Mouse (Mus musculus): ENCODE measurements around the gene Strn3. TPM values are rescaled to one million over a fixed set of nuclear protein-coding genes. Genes with fewer than 3 reads are reported as not detected.

The Strn3 gene
- total and polyA plus RNA-seq, 3 experiments: 19.0 to 46.3 (median 29.4) TPM

DNA sequence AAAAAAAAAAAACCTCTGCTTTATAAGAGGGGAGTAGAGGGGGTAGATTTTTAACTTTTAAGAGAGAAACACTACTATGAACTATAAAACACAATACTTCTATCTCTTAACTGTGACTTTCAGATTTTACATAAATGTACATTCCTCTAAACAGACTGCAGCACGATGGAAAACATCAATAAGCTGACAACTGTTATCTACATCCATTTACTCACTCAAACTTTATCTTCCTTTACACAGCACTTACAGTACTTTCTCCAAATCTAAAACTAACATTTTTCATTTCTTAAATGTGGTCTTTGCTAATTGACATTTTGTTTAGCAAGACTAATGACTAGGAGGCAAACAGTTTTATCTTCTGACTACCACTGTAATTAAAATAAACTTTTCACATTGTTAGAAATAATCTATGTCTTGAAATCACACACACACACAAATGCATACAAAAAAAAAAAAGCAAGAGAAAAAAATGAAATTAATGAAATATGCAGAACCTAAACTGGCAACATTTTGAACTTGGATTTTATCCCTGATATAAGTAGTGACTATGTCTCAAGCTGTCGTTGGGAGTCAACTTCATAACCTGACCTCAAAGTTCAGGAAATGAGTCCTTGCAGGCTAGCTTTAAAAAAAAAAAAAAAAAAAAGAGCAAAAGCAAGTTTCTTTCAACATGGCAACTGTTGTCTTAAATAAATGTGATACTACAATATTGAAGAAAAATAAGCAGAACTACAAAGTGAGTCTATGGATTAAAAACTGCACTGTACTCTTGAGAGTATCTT, 54.8 kb downstream of the Strn3 start:
- Histone ChIP-seq H3K4me3 (ENCODE audit: control insufficient read depth in 1 of 2, insufficient read depth in 1 of 2, low read depth in 2 of 2, low read length in 2 of 2) (no peak overlapping the region), H3K9me3 (replicated peaks; ENCODE audit: insufficient read depth, low read length) (no peaks in the 10 kb centered on the region), H3K36me3 (ENCODE audit: control insufficient read depth in 1 of 2, insufficient read depth in 2 of 2, low read length in 2 of 2) (peaks cover 4 to 16% of the 10 kb centered on the region in 2 experiments), H3K79me2 (ENCODE audit: control insufficient read depth, insufficient read depth, low read length, poor library complexity) (no peaks in the 10 kb centered on the region), H3K27me3 (ENCODE audit: control insufficient read depth in 1 of 2, insufficient read depth in 2 of 2, low read length in 2 of 2) (no peaks in the 10 kb centered on the region), H3K4me1 (ENCODE audit: control insufficient read depth in 1 of 2, insufficient read depth in 2 of 2, low read length in 2 of 2) (peaks cover 9 to 10% of the 10 kb centered on the region in 2 experiments), H3K9ac (ENCODE audit: control insufficient read depth, low read depth, low read length, poor library complexity, severe bottlenecking) (no peak overlapping the region), H3K27ac (ENCODE audit: control insufficient read depth, low read depth, low read length) (no peak overlapping the region)
- 0 out of 2 replicates have a peak, but pooled peaks have one; percentile 14 for TF ChIP-seq TCF12 (IDR thresholded peaks at IDR 0.05; ENCODE audit: low read depth, low read length)
- TF ChIP-seq GATA1 (IDR thresholded peaks at IDR 0.05; ENCODE audit: low read depth, low read length): 0 out of 2 replicates have a peak, but pooled peaks have one; percentile 32
- TF ChIP-seq ZNF384 (IDR thresholded peaks at IDR 0.05; ENCODE audit: low read depth, low read length): peak; percentile 58
- TF ChIP-seq TAL1 (IDR thresholded peaks at IDR 0.05; ENCODE audit: low read length): no peak
- no peak for TF ChIP-seq MAX (IDR thresholded peaks at IDR 0.05; ENCODE audit: low read length)
- TF ChIP-seq EP300 (IDR thresholded peaks at IDR 0.05; ENCODE audit: low read depth in 1 of 2, low read length in 2 of 2): peak; percentile 22 to 32; a peak in 2 of 4 replicates
- TF ChIP-seq MEF2A (IDR thresholded peaks at IDR 0.05; ENCODE audit: extremely low read depth, insufficient replicate concordance, low read depth, low read length, poor library complexity, severe bottlenecking): no peak
- peak; percentile 19 for DNase-seq (ENCODE audit: low read depth, low spot score)

GRCm38 (mm10) chr12:51636260-51636659, 55.4 kb downstream of the Strn3 start:
- DNase-seq (ENCODE audit: low read depth, low spot score): no peak
- Histone ChIP-seq H3K9me3 (replicated peaks; ENCODE audit: insufficient read depth, low read length) (no peaks in the 10 kb centered on the region), H3K36me3 (ENCODE audit: control insufficient read depth in 1 of 2, insufficient read depth in 2 of 2, low read length in 2 of 2) (peaks cover 3 to 10% of the 10 kb centered on the region in 2 experiments), H3K9ac (ENCODE audit: control insufficient read depth, low read depth, low read length, poor library complexity, severe bottlenecking) (no peak overlapping the region), H3K79me2 (ENCODE audit: control insufficient read depth, insufficient read depth, low read length, poor library complexity) (no peaks in the 10 kb centered on the region), H3K27ac (ENCODE audit: control insufficient read depth, low read depth, low read length) (no peak overlapping the region), H3K27me3 (ENCODE audit: control insufficient read depth in 1 of 2, insufficient read depth in 2 of 2, low read length in 2 of 2) (no peaks in the 10 kb centered on the region), H3K4me3 (ENCODE audit: control insufficient read depth in 1 of 2, insufficient read depth in 1 of 2, low read depth in 2 of 2, low read length in 2 of 2) (no peak overlapping the region), H3K4me1 (ENCODE audit: control insufficient read depth in 1 of 2, insufficient read depth in 2 of 2, low read length in 2 of 2) (peaks cover 5 to 6% of the 10 kb centered on the region in 2 experiments; a peak in 3 of 4 replicates)
- TF ChIP-seq POLR2AphosphoS2 (IDR thresholded peaks at IDR 0.05; ENCODE audit: low read length) (no peak), ZNF384 (IDR thresholded peaks at IDR 0.05; ENCODE audit: low read depth, low read length) (0 out of 2 replicates have a peak, but pooled peaks have one; percentile 42), TCF12 (IDR thresholded peaks at IDR 0.05; ENCODE audit: low read depth, low read length) (no peak)

- no peak for DNase-seq (ENCODE audit: low read depth, low spot score)
- H3K79me2 ChIP-seq (ENCODE audit: control insufficient read depth, insufficient read depth, low read length, poor library complexity): no peaks in the 10 kb centered on the region
- H3K4me1 ChIP-seq (ENCODE audit: control insufficient read depth in 1 of 2, insufficient read depth in 2 of 2, low read length in 2 of 2): peaks cover 5 to 6% of the 10 kb centered on the region in 2 experiments; a peak in 3 of 4 replicates
- H3K9ac ChIP-seq (ENCODE audit: control insufficient read depth, low read depth, low read length, poor library complexity, severe bottlenecking): no peak overlapping the region
- no peaks in the 10 kb centered on the region for H3K9me3 ChIP-seq (replicated peaks; ENCODE audit: insufficient read depth, low read length)
- TF ChIP-seq SMC3 (IDR thresholded peaks at IDR 0.05; ENCODE audit: low read depth, low read length) (no peak), POLR2A (IDR thresholded peaks at IDR 0.05; ENCODE audit: control insufficient read depth in 1 of 2, insufficient read depth in 1 of 2, low read depth in 1 of 2, low read length in 2 of 2, poor library complexity in 1 of 2) (no peak), TCF12 (IDR thresholded peaks at IDR 0.05; ENCODE audit: low read depth, low read length) (no peak), RAD21 (IDR thresholded peaks at IDR 0.05; ENCODE audit: low read depth, low read length) (no peak), ZC3H11A (IDR thresholded peaks at IDR 0.05; ENCODE audit: low read depth, low read length) (no peak), CTCF (IDR thresholded peaks at IDR 0.05 in 2 of 3, conservative IDR thresholded peaks at IDR 0.05 in 1 of 3; ENCODE audit: control insufficient read depth in 1 of 3, insufficient read depth in 1 of 3, low read depth in 2 of 3, low read length in 3 of 3, poor library complexity in 1 of 3, severe bottlenecking in 1 of 3) (no peak), KAT2A (conservative IDR thresholded peaks at IDR 0.05; ENCODE audit: low read depth, low read length) (no peak), POLR2AphosphoS5 (IDR thresholded peaks at IDR 0.05; ENCODE audit: borderline replicate concordance, low read depth, low read length) (no peak), NRF1 (IDR thresholded peaks at IDR 0.05; ENCODE audit: insufficient read depth, low read depth, low read length, poor library complexity, severe bottlenecking) (no peak), EP300 (IDR thresholded peaks at IDR 0.05; ENCODE audit: low read depth in 1 of 2, low read length in 2 of 2) (no peak), SIN3A (IDR thresholded peaks at IDR 0.05; ENCODE audit: low read length) (no peak), USF1 (IDR thresholded peaks at IDR 0.05; ENCODE audit: low read depth, low read length) (no peak), ELF1 (IDR thresholded peaks at IDR 0.05; ENCODE audit: low read depth, low read length) (no peak), CHD2 (IDR thresholded peaks at IDR 0.05; ENCODE audit: low read length) (no peak), E2F4 (IDR thresholded peaks at IDR 0.05; ENCODE audit: borderline replicate concordance, low read depth, low read length) (no peak), ZMIZ1 (IDR thresholded peaks at IDR 0.05; ENCODE audit: low read depth, low read length) (no peak), ETS1 (IDR thresholded peaks at IDR 0.05; ENCODE audit: low read depth, low read length) (no peak), MEF2A (IDR thresholded peaks at IDR 0.05; ENCODE audit: extremely low read depth, insufficient replicate concordance, low read depth, low read length, poor library complexity, severe bottlenecking) (no peak)
- H3K4me3 ChIP-seq (ENCODE audit: control insufficient read depth in 1 of 2, insufficient read depth in 1 of 2, low read depth in 2 of 2, low read length in 2 of 2): no peak overlapping the region
- no peaks in the 10 kb centered on the region for H3K27me3 ChIP-seq (ENCODE audit: control insufficient read depth in 1 of 2, insufficient read depth in 2 of 2, low read length in 2 of 2)
- no peak overlapping the region for H3K27ac ChIP-seq (ENCODE audit: control insufficient read depth, low read depth, low read length)
- peaks cover 5 to 11% of the 10 kb centered on the region in 2 experiments for H3K36me3 ChIP-seq (ENCODE audit: control insufficient read depth in 1 of 2, insufficient read depth in 2 of 2, low read length in 2 of 2)
Measured at GRCm38 (mm10) chr12:51633481-51633880, 58.2 kb downstream of the Strn3 start.
